Mouse (Mus musculus) intestine, embryonic 16.5 days (tissue): ENCODE data around the gene Snapc2. TPM values are rescaled to one million over a fixed set of nuclear protein-coding genes. Genes with fewer than 3 reads are reported as not detected.

Source experiments
- ATAC-seq: fragments of 200-750 bp; cut with Nextera tagmentation; 2 replicates; pipeline ENCODE4 v1.8.0; 2017; ENCODE audit warnings: moderate TSS enrichment, moderate library complexity
- H3K27ac ChIP-seq: fragments of 300-500 bp; sonication (generic); 2 replicates; pipeline ENCODE4 v1.5.1; 2014; ENCODE audit warnings: mild to moderate bottlenecking, low read length
- H3K27me3 ChIP-seq: fragments of 300-500 bp; sonication (generic); replicated peaks from 2 replicates; pipeline ENCODE4 v1.6.1; 2014; ENCODE audit warnings: low read length, control low read depth, mixed read lengths; ENCODE audit not compliant: control insufficient read depth, insufficient read depth
- H3K36me3 ChIP-seq: fragments of 300-500 bp; sonication (generic); 2 replicates; pipeline ENCODE4 v1.6.1; 2014; ENCODE audit warnings: low read length, control low read depth; ENCODE audit not compliant: control insufficient read depth, insufficient read depth
- H3K4me1 ChIP-seq: fragments of 300-500 bp; sonication (generic); 2 replicates; pipeline ENCODE4 v1.6.1; 2014; ENCODE audit warnings: low read length, control low read depth, mixed read lengths; ENCODE audit not compliant: control insufficient read depth, insufficient read depth
- H3K4me2 ChIP-seq: fragments of 300-500 bp; sonication (generic); 2 replicates; pipeline ENCODE4 v1.6.1; 2014; ENCODE audit warnings: low read depth, low read length, control low read depth
- H3K4me3 ChIP-seq: fragments of 300-500 bp; sonication (generic); 2 replicates; pipeline ENCODE4 v1.5.1; 2014; ENCODE audit warnings: mild to moderate bottlenecking, low read length
- H3K9ac ChIP-seq: fragments of 300-500 bp; sonication (generic); 2 replicates; pipeline ENCODE4 v1.6.1; 2014; ENCODE audit warnings: low read depth, low read length
- H3K9me3 ChIP-seq: fragments of 300-500 bp; sonication (generic); 2 replicates; pipeline ENCODE4 v1.6.1; 2016; ENCODE audit warnings: low read length, control low read depth; ENCODE audit not compliant: control insufficient read depth
- WGBS: fragments of 180-500 bp; shearing (Covaris S2); extraction: QIAGEN DNeasy Blood & Tissue Kit; methylation state at CpG from one replicate; pipeline ENCODE4 v1.1.7; 2014; 5-methylcytosine and 5-hydroxymethylcytosine counted together
- polyA plus RNA-seq: library from polyadenylated mRNA; unstranded; fragments of >200 nt; fragmentation: Nextera tagmentation; extraction: Ambion mirVana; gene quantifications from 2 replicates; pipeline ENCODE4 v1.2.1, GENCODE M21; 2015

Gene Snapc2
- polyA plus RNA-seq, 1 experiment from 2014 or later: 43.5 TPM

DNA sequence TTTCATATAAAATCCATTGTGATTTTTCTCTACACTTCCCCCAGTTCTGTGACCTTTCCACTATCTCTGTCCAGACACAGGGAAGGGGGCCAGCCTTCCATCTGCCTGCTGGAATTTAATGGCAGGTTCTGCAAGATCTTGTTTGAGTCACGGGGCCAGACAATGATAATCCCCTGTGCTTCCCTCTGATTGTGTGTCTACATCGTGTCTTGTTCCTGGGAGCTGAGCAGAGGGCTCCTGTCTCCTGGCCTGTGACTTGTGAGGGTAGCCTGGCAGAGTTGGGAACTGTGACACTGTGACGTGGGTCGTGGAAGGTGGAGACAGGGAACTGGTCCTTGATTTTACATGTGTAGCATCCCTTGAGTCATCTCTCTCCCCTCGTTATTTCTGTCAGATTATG, 23.1 kb upstream of the Snapc2 start:
- no peak for ATAC-seq
- Histone ChIP-seq H3K27ac (no peak overlapping the region), H3K4me2 (no peak overlapping the region), H3K36me3 (no peaks in the 10 kb centered on the region), H3K4me3 (no peak overlapping the region), H3K9ac (no peak overlapping the region), H3K27me3 (no peaks in the 10 kb centered on the region), H3K4me1 (peaks cover 16% of the 10 kb centered on the region; the same call in 1 of the 2 replicates), H3K9me3 (no peaks in the 10 kb centered on the region)
- WGBS: 73% methylated on average over 5 of the region's 5 CpGs

GRCm38 (mm10) chr8:4230612-4231351, 22.1 kb upstream of the Snapc2 start:
- H3K4me2 ChIP-seq: 0 out of 2 replicates have a peak overlapping the region, but pooled peaks have one; percentile 2
- H3K36me3 ChIP-seq: no peaks in the 10 kb centered on the region
- no peaks in the 10 kb centered on the region for H3K9me3 ChIP-seq
- H3K9ac ChIP-seq: 0 out of 2 replicates have a peak overlapping the region, but pooled peaks have one; percentile 11
- WGBS: 52% methylated on average over 10 of the region's 10 CpGs
- H3K4me1 ChIP-seq: peaks cover 16% of the 10 kb centered on the region; the same call in 1 of the 2 replicates
- peak; percentile 81 for ATAC-seq
- no peaks in the 10 kb centered on the region for H3K27me3 ChIP-seq
- no peak overlapping the region for H3K4me3 ChIP-seq
- H3K27ac ChIP-seq: peak overlapping the region; percentile 16

DNA sequence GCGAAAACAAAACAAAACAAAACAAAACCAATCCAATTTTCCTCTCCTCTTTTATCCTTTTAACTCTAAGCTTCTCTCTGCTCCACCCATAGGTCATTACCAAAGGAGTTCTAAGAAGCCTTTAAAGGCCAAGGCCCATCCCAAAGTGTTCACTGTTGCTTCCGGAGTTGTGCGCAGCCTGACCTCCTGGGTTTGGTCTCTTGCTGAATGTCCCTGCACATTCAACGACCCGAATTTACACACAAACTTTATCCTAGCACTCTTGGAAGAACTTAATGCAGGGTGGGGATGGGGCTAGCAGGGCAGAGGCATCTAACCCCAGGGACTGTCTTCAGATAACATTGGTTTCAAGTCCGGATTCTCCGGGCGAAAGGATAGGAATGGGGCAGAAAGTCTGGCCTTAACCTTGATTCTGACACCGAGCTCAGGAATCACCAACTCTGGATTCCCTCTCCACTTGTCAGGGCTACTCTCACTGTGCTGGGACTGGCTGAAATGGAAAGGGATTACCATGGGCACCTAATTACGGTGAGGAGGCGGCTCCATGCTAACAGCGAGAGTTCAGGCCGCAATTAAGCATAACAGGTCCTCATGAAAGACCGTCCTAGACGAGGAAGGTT, 15.0 kb upstream of the Snapc2 start:
- Histone ChIP-seq H3K27ac (peak overlapping the region; percentile 99), H3K27me3 (no peaks in the 10 kb centered on the region), H3K9me3 (no peaks in the 10 kb centered on the region), H3K4me2 (peak overlapping the region; percentile 73), H3K9ac (peak overlapping the region; percentile 81), H3K4me3 (peak overlapping the region; percentile 86), H3K36me3 (0 out of 2 replicates have a peak, but pooled peaks cover under 1% of the 10 kb centered on the region), H3K4me1 (peaks cover 29% of the 10 kb centered on the region)
- 18% methylated on average over 15 of the region's 15 CpGs for WGBS
- ATAC-seq: no peak

GRCm38 (mm10) chr8:4238434-4239192, 14.3 kb upstream of the Snapc2 start, which contains the start of the genes Map2k7 and Gm49320:
TSS of gene Map2k7 (plus strand) at chr8:4238740.
TSS of gene Gm49320 (plus strand) at chr8:4238865.
- under 1% methylated on average over 71 of the region's 71 CpGs for WGBS

DNA sequence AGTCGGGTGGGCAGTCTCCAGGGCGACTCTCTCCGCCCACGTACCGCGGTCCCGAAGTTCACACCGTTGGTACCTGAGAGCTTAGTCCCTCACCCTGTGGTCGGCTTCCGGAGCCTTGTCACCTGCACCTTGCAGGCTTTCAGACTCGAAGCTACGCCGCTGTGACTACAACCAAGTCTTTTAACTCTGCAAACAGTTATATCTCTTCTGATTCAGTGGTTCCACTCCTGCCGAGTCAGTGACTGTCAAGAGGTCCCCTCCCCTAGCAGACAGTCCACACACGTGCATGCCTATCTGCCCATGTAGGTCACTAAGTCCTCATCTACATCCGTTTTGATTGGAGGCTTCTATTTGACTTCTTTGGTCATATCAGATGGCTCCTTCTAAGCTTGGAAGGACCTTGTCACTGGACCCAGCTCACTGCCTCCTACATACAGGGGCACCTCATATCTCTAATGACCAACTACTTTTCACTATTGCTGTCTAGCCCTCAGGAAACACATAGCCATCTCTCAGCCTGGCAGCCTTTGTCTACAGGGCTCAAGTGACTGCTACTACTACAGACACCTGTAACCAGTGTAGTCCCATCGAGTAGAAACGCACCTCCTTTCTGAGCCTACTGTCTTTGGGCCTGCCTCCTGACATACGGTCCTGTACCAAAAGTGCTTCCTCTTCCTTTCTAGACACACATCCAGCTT, 13.5 kb upstream of the Snapc2 start:
- peak; percentile 45 for ATAC-seq

More at GRCm38 (mm10) chr8:4238434-4239192, 14.3 kb upstream of the Snapc2 start, which contains the start of the genes Map2k7 and Gm49320:
- Histone ChIP-seq H3K4me1 (peaks cover 29% of the 10 kb centered on the region), H3K9ac (peak within 1 kb of the TSS; percentile 84), H3K9me3 (no peaks in the 10 kb centered on the region), H3K36me3 (peaks cover 4% of the 10 kb centered on the region; the same call in 1 of the 2 replicates), H3K27me3 (no peaks in the 10 kb centered on the region), H3K27ac (peak within 1 kb of the TSS; percentile 99), H3K4me3 (peak within 1 kb of the TSS; percentile 86), H3K4me2 (peak within 1 kb of the TSS; percentile 84)
- peak; percentile 93 for ATAC-seq

GRCm38 (mm10) chr8:4245061-4245460, 7.8 kb upstream of the Snapc2 start:
- Histone ChIP-seq H3K4me3 (no peak overlapping the region), H3K36me3 (peaks cover 25% of the 10 kb centered on the region), H3K9ac (no peak overlapping the region), H3K27me3 (no peaks in the 10 kb centered on the region), H3K4me1 (peaks cover 21% of the 10 kb centered on the region), H3K9me3 (no peaks in the 10 kb centered on the region), H3K27ac (no peak overlapping the region), H3K4me2 (no peak overlapping the region)
- ATAC-seq: no peak
- 95% methylated on average over 5 of the region's 5 CpGs for WGBS

More for the DNA sequence above, 13.5 kb upstream of the Snapc2 start:
- peak overlapping the region; percentile 93 for H3K27ac ChIP-seq
- peaks cover 29% of the 10 kb centered on the region for H3K4me1 ChIP-seq
- H3K27me3 ChIP-seq: no peaks in the 10 kb centered on the region
- peak overlapping the region; percentile 84 for H3K4me2 ChIP-seq
- peaks cover 11% of the 10 kb centered on the region for H3K36me3 ChIP-seq
- peak overlapping the region; percentile 84 for H3K9ac ChIP-seq
- H3K4me3 ChIP-seq: peak overlapping the region; percentile 86
- H3K9me3 ChIP-seq: no peaks in the 10 kb centered on the region
- WGBS: 10% methylated on average over 19 of the region's 19 CpGs

- Histone ChIP-seq H3K4me2 (no peak overlapping the region), H3K36me3 (peaks cover 25% of the 10 kb centered on the region), H3K27me3 (no peaks in the 10 kb centered on the region), H3K4me3 (no peak overlapping the region), H3K9ac (no peak overlapping the region), H3K4me1 (peaks cover 16% of the 10 kb centered on the region; the same call in 1 of the 2 replicates), H3K27ac (no peak overlapping the region), H3K9me3 (no peaks in the 10 kb centered on the region)
- WGBS: 84% methylated on average over 13 of the region's 13 CpGs
- ATAC-seq: no peak
Observed at GRCm38 (mm10) chr8:4245737-4246136, 7.1 kb upstream of the Snapc2 start.

DNA sequence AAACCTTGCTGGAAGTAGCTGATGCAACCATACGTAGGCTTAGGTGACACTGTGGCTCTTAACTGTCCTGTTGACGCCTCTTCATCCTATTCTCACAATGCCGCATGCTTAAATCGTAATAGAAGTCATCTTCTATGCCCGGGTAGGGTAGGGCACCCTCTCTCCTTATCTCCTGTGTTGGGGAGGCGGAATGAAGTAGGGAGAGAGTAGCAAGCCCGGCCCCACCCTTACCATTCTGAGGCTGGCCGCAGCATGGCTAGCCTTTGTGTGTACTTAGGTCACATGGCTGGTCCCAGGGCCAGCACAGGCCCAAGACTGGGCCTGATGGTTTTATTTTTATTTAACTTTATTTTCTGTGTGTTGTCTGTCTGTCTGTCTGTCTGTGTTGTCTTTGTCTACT, 5.6 kb upstream of the Snapc2 start:
- Histone ChIP-seq H3K9ac (no peak overlapping the region), H3K4me2 (no peak overlapping the region), H3K27me3 (no peaks in the 10 kb centered on the region), H3K4me1 (peaks cover 8% of the 10 kb centered on the region), H3K27ac (no peak overlapping the region), H3K9me3 (no peaks in the 10 kb centered on the region), H3K36me3 (peaks cover 25% of the 10 kb centered on the region), H3K4me3 (no peak overlapping the region)
- WGBS: 75% methylated on average over 8 of the region's 8 CpGs
- ATAC-seq: no peak
